Mouse (Mus musculus): ENCODE data around the gene Kcnq1.

The Kcnq1 gene

GRCm38 (mm10) chr7:143329110-143329810, 223.1 kb downstream of the Kcnq1 start:
- Histone ChIP-seq H3K4me3 (replicated peaks; ENCODE audit: low read length) (no peak overlapping the region), H3K9me3 (ENCODE audit: low read length) (peaks cover 19% of the 10 kb centered on the region; the same call in 1 of the 2 replicates), H3K36me3 (ENCODE audit: insufficient read depth, low read length) (no peaks in the 10 kb centered on the region), H3K4me1 (replicated peaks; ENCODE audit: low read depth, low read length) (no peaks in the 10 kb centered on the region), H3K27me3 (ENCODE audit: insufficient read depth, low read length) (peaks cover 96% of the 10 kb centered on the region)
- no peak for TF ChIP-seq CTCF (conservative IDR thresholded peaks at IDR 0.05; ENCODE audit: low read length)
- no peak for TF ChIP-seq NANOG (IDR thresholded peaks at IDR 0.05; ENCODE audit: borderline replicate concordance, low read length)
- no peak for TF ChIP-seq POU5F1 (IDR thresholded peaks at IDR 0.05; ENCODE audit: borderline replicate concordance, low read length)

- Histone ChIP-seq H3K4me3 (replicated peaks; ENCODE audit: low read length) (no peak overlapping the region), H3K4me1 (replicated peaks; ENCODE audit: low read depth, low read length) (no peaks in the 10 kb centered on the region), H3K36me3 (ENCODE audit: insufficient read depth, low read length) (no peaks in the 10 kb centered on the region), H3K27me3 (ENCODE audit: insufficient read depth, low read length) (peaks cover 97% of the 10 kb centered on the region), H3K9me3 (ENCODE audit: low read length) (peaks cover 12% of the 10 kb centered on the region; the same call in 1 of the 2 replicates)
- no peak for TF ChIP-seq POU5F1 (IDR thresholded peaks at IDR 0.05; ENCODE audit: borderline replicate concordance, low read length)
- TF ChIP-seq NANOG (IDR thresholded peaks at IDR 0.05; ENCODE audit: borderline replicate concordance, low read length) = no peak
- TF ChIP-seq CTCF (conservative IDR thresholded peaks at IDR 0.05; ENCODE audit: low read length) = no peak
Measured at GRCm38 (mm10) chr7:143333040-143333439, 226.9 kb downstream of the Kcnq1 start.

GRCm38 (mm10) chr7:143333604-143334003, 227.4 kb downstream of the Kcnq1 start:
- H3K4me3 ChIP-seq (replicated peaks; ENCODE audit: low read length) = no peak overlapping the region
- no peak for TF ChIP-seq NANOG (IDR thresholded peaks at IDR 0.05; ENCODE audit: borderline replicate concordance, low read length)
- no peaks in the 10 kb centered on the region for H3K36me3 ChIP-seq (ENCODE audit: insufficient read depth, low read length)
- H3K9me3 ChIP-seq (ENCODE audit: low read length) = peaks cover 10% of the 10 kb centered on the region; the same call in 1 of the 2 replicates
- no peaks in the 10 kb centered on the region for H3K4me1 ChIP-seq (replicated peaks; ENCODE audit: low read depth, low read length)
- peaks cover 97% of the 10 kb centered on the region for H3K27me3 ChIP-seq (ENCODE audit: insufficient read depth, low read length)

- no peaks in the 10 kb centered on the region for H3K4me1 ChIP-seq (replicated peaks; ENCODE audit: low read depth, low read length)
- H3K4me3 ChIP-seq (replicated peaks; ENCODE audit: low read length) = no peak overlapping the region
- no peaks in the 10 kb centered on the region for H3K36me3 ChIP-seq (ENCODE audit: insufficient read depth, low read length)
- 0 out of 2 replicates have a peak, but pooled peaks cover 5% of the 10 kb centered on the region for H3K9me3 ChIP-seq (ENCODE audit: low read length)
- TF ChIP-seq NANOG (IDR thresholded peaks at IDR 0.05; ENCODE audit: borderline replicate concordance, low read length) = no peak
- TF ChIP-seq POU5F1 (IDR thresholded peaks at IDR 0.05; ENCODE audit: borderline replicate concordance, low read length) = no peak
- TF ChIP-seq CTCF (conservative IDR thresholded peaks at IDR 0.05; ENCODE audit: low read length) = no peak
- H3K27me3 ChIP-seq (ENCODE audit: insufficient read depth, low read length) = peaks cover 96% of the 10 kb centered on the region
Measured at GRCm38 (mm10) chr7:143338690-143339089, 232.5 kb downstream of the Kcnq1 start.

- TF ChIP-seq POU5F1 (IDR thresholded peaks at IDR 0.05; ENCODE audit: borderline replicate concordance, low read length) = no peak
- TF ChIP-seq NANOG (IDR thresholded peaks at IDR 0.05; ENCODE audit: borderline replicate concordance, low read length) = no peak
- TF ChIP-seq CTCF (conservative IDR thresholded peaks at IDR 0.05; ENCODE audit: low read length) = no peak
- H3K9me3 ChIP-seq (ENCODE audit: low read length) = 0 out of 2 replicates have a peak, but pooled peaks cover 5% of the 10 kb centered on the region
- no peaks in the 10 kb centered on the region for H3K36me3 ChIP-seq (ENCODE audit: insufficient read depth, low read length)
- no peak overlapping the region for H3K4me3 ChIP-seq (replicated peaks; ENCODE audit: low read length)
- no peaks in the 10 kb centered on the region for H3K4me1 ChIP-seq (replicated peaks; ENCODE audit: low read depth, low read length)
- H3K27me3 ChIP-seq (ENCODE audit: insufficient read depth, low read length) = peaks cover 98% of the 10 kb centered on the region
Measured at GRCm38 (mm10) chr7:143340601-143341281, 234.6 kb downstream of the Kcnq1 start.

- TF ChIP-seq POU5F1 (IDR thresholded peaks at IDR 0.05; ENCODE audit: borderline replicate concordance, low read length) (no peak), NANOG (IDR thresholded peaks at IDR 0.05; ENCODE audit: borderline replicate concordance, low read length) (no peak), CTCF (conservative IDR thresholded peaks at IDR 0.05; ENCODE audit: low read length) (no peak)
- Histone ChIP-seq H3K27me3 (ENCODE audit: insufficient read depth, low read length) (peaks cover 98% of the 10 kb centered on the region), H3K4me1 (replicated peaks; ENCODE audit: low read depth, low read length) (no peaks in the 10 kb centered on the region), H3K4me3 (replicated peaks; ENCODE audit: low read length) (no peak overlapping the region), H3K9me3 (ENCODE audit: low read length) (0 out of 2 replicates have a peak, but pooled peaks cover 5% of the 10 kb centered on the region), H3K36me3 (ENCODE audit: insufficient read depth, low read length) (no peaks in the 10 kb centered on the region)
Measured at GRCm38 (mm10) chr7:143341301-143341980, 235.3 kb downstream of the Kcnq1 start.

GRCm38 (mm10) chr7:143343781-143344306, 237.7 kb downstream of the Kcnq1 start:
- Histone ChIP-seq H3K9me3 (ENCODE audit: low read length) (peaks cover 5% of the 10 kb centered on the region; the same call in 1 of the 2 replicates), H3K36me3 (ENCODE audit: insufficient read depth, low read length) (no peaks in the 10 kb centered on the region), H3K4me3 (replicated peaks; ENCODE audit: low read length) (no peak overlapping the region), H3K27me3 (ENCODE audit: insufficient read depth, low read length) (peaks cover 98% of the 10 kb centered on the region), H3K4me1 (replicated peaks; ENCODE audit: low read depth, low read length) (no peaks in the 10 kb centered on the region)
- TF ChIP-seq CTCF (conservative IDR thresholded peaks at IDR 0.05; ENCODE audit: low read length) (no peak), NANOG (IDR thresholded peaks at IDR 0.05; ENCODE audit: borderline replicate concordance, low read length) (no peak), POU5F1 (IDR thresholded peaks at IDR 0.05; ENCODE audit: borderline replicate concordance, low read length) (no peak)

GRCm38 (mm10) chr7:143349287-143349686, 243.1 kb downstream of the Kcnq1 start:
- Histone ChIP-seq H3K36me3 (ENCODE audit: insufficient read depth, low read length) (no peaks in the 10 kb centered on the region), H3K4me1 (replicated peaks; ENCODE audit: low read depth, low read length) (no peaks in the 10 kb centered on the region), H3K4me3 (replicated peaks; ENCODE audit: low read length) (no peak overlapping the region), H3K9me3 (ENCODE audit: low read length) (no peaks in the 10 kb centered on the region; the same call in 1 of the 2 replicates), H3K27me3 (ENCODE audit: insufficient read depth, low read length) (peaks cover 78% of the 10 kb centered on the region)
- TF ChIP-seq CTCF (conservative IDR thresholded peaks at IDR 0.05; ENCODE audit: low read length) = no peak
